20 mouse cellular contexts compared by ENCODE assay signal in the genomic region with DNA sequence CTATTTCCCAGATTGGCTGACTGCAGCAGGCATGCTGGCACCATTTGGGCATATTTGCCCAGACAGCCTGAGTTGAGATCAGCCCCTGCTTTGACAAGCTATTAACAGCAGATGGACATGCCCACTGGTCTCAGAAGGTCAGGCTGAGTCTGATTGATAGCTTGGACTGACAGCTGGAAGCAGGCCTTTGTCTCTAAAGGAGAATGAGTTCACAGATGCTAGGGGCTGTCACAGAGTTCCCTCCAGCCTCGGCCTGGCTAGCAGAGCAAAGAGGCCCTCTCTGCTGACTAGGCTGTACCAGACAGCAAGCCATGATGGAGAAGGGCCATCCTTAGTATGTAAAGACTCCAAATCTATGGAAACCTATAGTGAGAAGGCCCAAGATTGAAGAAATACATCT.
DNase-seq lines count a peak whose midpoint lies in the region; ATAC-seq lines count a peak whose summit lies in the region.
"Had no signal": no experiment of that assay in that cellular context is flagged by ENCODE, and none has a peak within 500 bp of the region (broad histone marks: within the 10 kb centered on the region; RNA-seq: fewer than 3 reads in every experiment).

No protein-coding gene starts in this region.

- H3K27ac ChIP-seq in forebrain, embryonic 14.5 days (ENCODE audit: low read depth, low read length), result no peak overlapping the region
- H3K27ac ChIP-seq in forebrain, embryonic 16.5 days (ENCODE audit: low read length), result no peak overlapping the region
- peak overlapping the region; percentile 74 for H3K27ac ChIP-seq in heart, embryonic 16.5 days (ENCODE audit: low read length)
- H3K27ac ChIP-seq in midbrain, embryonic 12.5 days (replicated peaks), result 0 out of 2 replicates have a peak overlapping the region, but pooled peaks have one; percentile 35
- no peak overlapping the region for H3K27ac ChIP-seq in midbrain, embryonic 15.5 days
- H3K27ac ChIP-seq: forebrain, embryonic 13.5 days had no signal

- no peak overlapping the region for H3K4me2 ChIP-seq in forebrain, embryonic 14.5 days (ENCODE audit: low read length)
- H3K4me2 ChIP-seq in forebrain, embryonic 16.5 days (ENCODE audit: low read length), result no peak overlapping the region
- H3K4me2 ChIP-seq in heart, embryonic 16.5 days (ENCODE audit: low read depth, low read length), result no peak overlapping the region
- H3K4me2 ChIP-seq in midbrain, embryonic 12.5 days (replicated peaks), result no peak overlapping the region
- no peak overlapping the region for H3K4me2 ChIP-seq in midbrain, embryonic 15.5 days
- H3K4me2 ChIP-seq: forebrain, embryonic 13.5 days had no signal

- no peaks in the 10 kb centered on the region for H3K9me3 ChIP-seq in forebrain, embryonic 14.5 days (replicated peaks; ENCODE audit: control insufficient read depth, low read length)
- no peaks in the 10 kb centered on the region for H3K9me3 ChIP-seq in forebrain, embryonic 16.5 days (ENCODE audit: control insufficient read depth, low read length)
- no peaks in the 10 kb centered on the region for H3K9me3 ChIP-seq in heart, embryonic 16.5 days (replicated peaks; ENCODE audit: control insufficient read depth, low read length)
- no peaks in the 10 kb centered on the region for H3K9me3 ChIP-seq in midbrain, embryonic 12.5 days
- H3K9me3 ChIP-seq in midbrain, embryonic 15.5 days, result no peaks in the 10 kb centered on the region
- H3K9me3 ChIP-seq: forebrain, embryonic 13.5 days had no signal

- H3K4me3 ChIP-seq in forebrain, embryonic 14.5 days (ENCODE audit: low read depth, low read length), result no peak overlapping the region
- H3K4me3 ChIP-seq in forebrain, embryonic 16.5 days (replicated peaks; ENCODE audit: low read length), result no peak overlapping the region
- H3K4me3 ChIP-seq in heart, embryonic 16.5 days (ENCODE audit: low read length), result no peak overlapping the region
- no peak overlapping the region for H3K4me3 ChIP-seq in midbrain, embryonic 12.5 days
- H3K4me3 ChIP-seq in midbrain, embryonic 15.5 days, result no peak overlapping the region
- H3K4me3 ChIP-seq: forebrain, embryonic 13.5 days had no signal

- peaks cover 26% of the 10 kb centered on the region for H3K4me1 ChIP-seq in forebrain, embryonic 14.5 days (ENCODE audit: control insufficient read depth, insufficient read depth, low read length)
- H3K4me1 ChIP-seq in forebrain, embryonic 16.5 days (replicated peaks; ENCODE audit: control insufficient read depth, insufficient read depth, low read length), result peaks cover 23% of the 10 kb centered on the region
- H3K4me1 ChIP-seq in heart, embryonic 16.5 days (ENCODE audit: control insufficient read depth, insufficient read depth, low read length), result peaks cover 57% of the 10 kb centered on the region
- peaks cover 49% of the 10 kb centered on the region for H3K4me1 ChIP-seq in midbrain, embryonic 12.5 days
- H3K4me1 ChIP-seq in midbrain, embryonic 15.5 days, result peaks cover 21% of the 10 kb centered on the region

- no peak for DNase-seq in forebrain, embryonic 14.5 days (ENCODE audit: low spot score)
- DNase-seq in heart, postnatal 10 days, result no peak
- DNase-seq in retina, embryonic 14.5 days (ENCODE audit: low spot score), result peak; percentile 49
- DNase-seq in left cerebral cortex, postnatal 36 days (ENCODE audit: low spot score in 2 of 2), result no peak
- DNase-seq: adrenal gland, postnatal 14 days; cerebellum, adult 11 months; cerebellum, postnatal 25 days; gastrocnemius, postnatal 14 days; heart, postnatal 4 days; kidney, postnatal 36 days; left cerebral cortex, postnatal 4 days; liver; right cerebral cortex, adult 18-20 months had no signal

- H3K36me3 ChIP-seq in forebrain, embryonic 14.5 days (ENCODE audit: control insufficient read depth, insufficient read depth, low read length), result no peaks in the 10 kb centered on the region
- H3K36me3 ChIP-seq in forebrain, embryonic 16.5 days (ENCODE audit: control insufficient read depth, insufficient read depth), result no peaks in the 10 kb centered on the region
- H3K36me3 ChIP-seq in heart, embryonic 16.5 days (ENCODE audit: control insufficient read depth, insufficient read depth), result no peaks in the 10 kb centered on the region
- no peaks in the 10 kb centered on the region for H3K36me3 ChIP-seq in midbrain, embryonic 12.5 days
- H3K36me3 ChIP-seq in midbrain, embryonic 15.5 days (replicated peaks), result no peaks in the 10 kb centered on the region

- WGBS in forebrain, embryonic 14.5 days, result 9% methylated on average over 1 of the region's 1 CpGs
- 9% methylated on average over 1 of the region's 1 CpGs for WGBS in forebrain, embryonic 16.5 days
- WGBS in heart, embryonic 16.5 days, result 28% methylated on average over 1 of the region's 1 CpGs
- WGBS in midbrain, embryonic 12.5 days, result 5% methylated on average over 1 of the region's 1 CpGs
- 6% methylated on average over 1 of the region's 1 CpGs for WGBS in midbrain, embryonic 15.5 days

- peaks cover 35% of the 10 kb centered on the region for H3K27me3 ChIP-seq in forebrain, embryonic 14.5 days (replicated peaks; ENCODE audit: control insufficient read depth, insufficient read depth, low read length)
- H3K27me3 ChIP-seq in forebrain, embryonic 16.5 days (replicated peaks; ENCODE audit: control insufficient read depth, insufficient read depth, low read length), result peaks cover 29% of the 10 kb centered on the region
- H3K27me3 ChIP-seq in heart, embryonic 16.5 days (ENCODE audit: control insufficient read depth, insufficient read depth, low read length), result no peaks in the 10 kb centered on the region
- no peaks in the 10 kb centered on the region; the same call in none of the 2 replicates for H3K27me3 ChIP-seq in midbrain, embryonic 12.5 days
- no peaks in the 10 kb centered on the region for H3K27me3 ChIP-seq in midbrain, embryonic 15.5 days (replicated peaks)

- peak overlapping the region; percentile 14 for H3K9ac ChIP-seq in forebrain, embryonic 14.5 days (ENCODE audit: low read length)
- H3K9ac ChIP-seq in forebrain, embryonic 16.5 days (replicated peaks; ENCODE audit: low read depth, low read length), result no peak overlapping the region
- no peak overlapping the region for H3K9ac ChIP-seq in heart, embryonic 16.5 days (ENCODE audit: low read length)
- no peak overlapping the region for H3K9ac ChIP-seq in midbrain, embryonic 12.5 days (replicated peaks)
- no peak overlapping the region for H3K9ac ChIP-seq in midbrain, embryonic 15.5 days
- H3K9ac ChIP-seq: forebrain, embryonic 13.5 days had no signal

- intact Hi-C loops in heart, postnatal 10 days (cut with DNase I), result no loop called here
- intact Hi-C loops in left cerebral cortex, postnatal 36 days (cut with DNase I), result no loop called here

- ATAC-seq in forebrain, embryonic 14.5 days, result no peak
- ATAC-seq in forebrain, embryonic 16.5 days, result no peak
- ATAC-seq in heart, embryonic 16.5 days (replicated peaks; ENCODE audit: extremely low read depth, insufficient read depth, low FRiP score), result no peak
- ATAC-seq in midbrain, embryonic 12.5 days (ENCODE audit: low FRiP score, low read depth), result no peak
- no peak for ATAC-seq in midbrain, embryonic 15.5 days (replicated peaks)
- ATAC-seq: forebrain, embryonic 13.5 days; intestine, embryonic 16.5 days; lung, postnatal 0 days had no signal

Comparison
In these comparisons a context has a peak if more than half of its experiments do, and no peak if none do; other contexts are left out.
1. H3K27ac ChIP-seq: peak in heart, embryonic 16.5 days (single experiment) and midbrain, embryonic 12.5 days (single experiment); none in forebrain, embryonic 14.5 days (single experiment), forebrain, embryonic 16.5 days (single experiment) and midbrain, embryonic 15.5 days (single experiment).